Mouse (Mus musculus) G1E (cell line): ENCODE data around the gene Zranb3.

Experiments
- CTCF ChIP-seq: IDR thresholded peaks from 2 replicates; pipeline ENCODE4 v1.5.1; 2012; ENCODE audit warnings: low read depth, low read length, inconsistent platforms, mixed read lengths
- POLR2AphosphoS5 ChIP-seq: IDR thresholded peaks from 2 replicates; pipeline ENCODE4 v1.6.1; 2012; ENCODE audit warnings: low read depth, low read length, inconsistent platforms; ENCODE audit not compliant: insufficient replicate concordance

DNA sequence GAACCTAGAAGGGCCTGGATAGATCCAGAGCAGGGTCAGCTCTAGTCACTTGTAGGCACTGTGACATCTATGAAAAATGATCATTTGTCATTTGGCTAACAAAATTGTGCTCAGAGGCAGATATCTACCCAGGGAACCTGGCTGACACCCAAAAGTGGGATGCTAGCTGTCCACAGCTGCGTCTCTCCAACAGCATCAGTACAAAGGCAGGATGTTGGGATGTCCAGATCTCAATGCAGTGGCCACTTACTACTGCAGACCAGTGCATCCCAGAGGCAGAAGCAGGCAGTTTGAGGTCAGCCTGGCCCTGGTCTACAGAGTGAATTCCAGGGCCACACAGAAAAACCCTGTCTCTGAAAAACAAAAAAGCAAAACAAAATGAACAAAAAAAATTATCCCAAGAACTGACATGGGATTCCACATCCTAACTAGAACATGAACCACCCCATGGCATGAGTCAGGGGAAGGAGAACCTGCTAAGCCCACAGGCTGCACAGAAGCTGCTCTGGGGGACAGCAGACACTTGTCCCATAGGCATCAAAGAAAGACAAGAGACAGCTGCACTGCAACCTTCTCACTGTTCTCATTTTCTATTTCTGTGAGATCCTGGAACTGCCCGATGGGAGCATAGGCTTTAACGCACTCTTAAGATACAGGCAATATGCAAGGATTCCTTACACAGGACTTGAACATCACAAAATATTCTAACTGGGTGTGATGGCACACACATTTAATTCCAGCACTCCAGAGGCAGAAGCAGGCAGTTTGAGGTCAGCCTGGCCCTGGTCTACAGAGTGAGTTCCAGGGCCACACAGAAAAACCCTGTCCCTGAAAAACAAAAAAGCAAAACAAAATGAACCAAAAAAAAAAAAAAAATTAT, 156.9 kb downstream of the Zranb3 start:
- TF ChIP-seq CTCF (no peak), POLR2AphosphoS5 (no peak)
